Mouse (Mus musculus): ENCODE results near the gene Jph4. TPM values are rescaled to one million over a fixed set of nuclear protein-coding genes. Genes with fewer than 3 reads are reported as not detected.

Jph4 gene
- polyA plus RNA-seq, 1 experiment from 2014 or later = 2.7 TPM

- H3K4me3 ChIP-seq = peak within 1 kb of the TSS; percentile 60
- peaks cover 32% of the 10 kb centered on the region for H3K4me1 ChIP-seq
- H3K4me2 ChIP-seq = peak within 1 kb of the TSS; percentile 78
- peak within 1 kb of the TSS; percentile 66 for H3K27ac ChIP-seq
- H3K36me3 ChIP-seq = no peaks in the 10 kb centered on the region; the same call in 1 of the 2 replicates
- WGBS = under 1% methylated on average over 33 of the region's 34 CpGs
- H3K27me3 ChIP-seq = no peaks in the 10 kb centered on the region
- peak; percentile 88 for ATAC-seq (ENCODE audit: insufficient number of reproducible peaks, insufficient read depth, low FRiP score, low TSS enrichment, low read depth)
- H3K9me3 ChIP-seq = no peaks in the 10 kb centered on the region
- H3K9ac ChIP-seq = peak within 1 kb of the TSS; percentile 79
Measured at GRCm38 (mm10) chr14:55092011-55092577, 24.6 kb downstream of the Jph4 start, which contains the start of gene Zfhx2. TSS of gene Zfhx2 (minus strand) at chr14:55092324.

- H3K27me3 ChIP-seq = no peaks in the 10 kb centered on the region
- peak overlapping the region; percentile 66; the same call in 1 of the 2 replicates for H3K27ac ChIP-seq
- H3K4me1 ChIP-seq = peaks cover 24% of the 10 kb centered on the region
- H3K36me3 ChIP-seq = no peaks in the 10 kb centered on the region
- no peak for ATAC-seq (ENCODE audit: insufficient number of reproducible peaks, insufficient read depth, low FRiP score, low TSS enrichment, low read depth)
- H3K4me3 ChIP-seq = peak overlapping the region; percentile 60
- peak overlapping the region; percentile 78 for H3K4me2 ChIP-seq
- WGBS = 3% methylated on average over 34 of the region's 34 CpGs
- H3K9me3 ChIP-seq = no peaks in the 10 kb centered on the region
- peak overlapping the region; percentile 79 for H3K9ac ChIP-seq
Measured at GRCm38 (mm10) chr14:55091209-55091865, 25.4 kb downstream of the Jph4 start.

- WGBS = 63% methylated on average over 13 of the region's 13 CpGs
- Histone ChIP-seq H3K4me2 (no peak overlapping the region), H3K36me3 (no peaks in the 10 kb centered on the region), H3K4me1 (peaks cover 18% of the 10 kb centered on the region), H3K9me3 (no peaks in the 10 kb centered on the region), H3K9ac (no peak overlapping the region), H3K27me3 (no peaks in the 10 kb centered on the region), H3K4me3 (no peak overlapping the region), H3K27ac (no peak overlapping the region)
- no peak for ATAC-seq (ENCODE audit: insufficient number of reproducible peaks, insufficient read depth, low FRiP score, low TSS enrichment, low read depth)
Measured at GRCm38 (mm10) chr14:55089199-55089947, 27.4 kb downstream of the Jph4 start.

- WGBS = 85% methylated on average over 6 of the region's 6 CpGs
- peaks cover 8% of the 10 kb centered on the region for H3K4me1 ChIP-seq
- H3K27ac ChIP-seq = no peak overlapping the region
- H3K9ac ChIP-seq = no peak overlapping the region
- H3K36me3 ChIP-seq = no peaks in the 10 kb centered on the region
- H3K4me2 ChIP-seq = no peak overlapping the region
- H3K27me3 ChIP-seq = no peaks in the 10 kb centered on the region
- no peak overlapping the region for H3K4me3 ChIP-seq
- H3K9me3 ChIP-seq = no peaks in the 10 kb centered on the region
- no peak for ATAC-seq (ENCODE audit: insufficient number of reproducible peaks, insufficient read depth, low FRiP score, low TSS enrichment, low read depth)
Measured at GRCm38 (mm10) chr14:55086009-55086514, 30.7 kb downstream of the Jph4 start.

DNA sequence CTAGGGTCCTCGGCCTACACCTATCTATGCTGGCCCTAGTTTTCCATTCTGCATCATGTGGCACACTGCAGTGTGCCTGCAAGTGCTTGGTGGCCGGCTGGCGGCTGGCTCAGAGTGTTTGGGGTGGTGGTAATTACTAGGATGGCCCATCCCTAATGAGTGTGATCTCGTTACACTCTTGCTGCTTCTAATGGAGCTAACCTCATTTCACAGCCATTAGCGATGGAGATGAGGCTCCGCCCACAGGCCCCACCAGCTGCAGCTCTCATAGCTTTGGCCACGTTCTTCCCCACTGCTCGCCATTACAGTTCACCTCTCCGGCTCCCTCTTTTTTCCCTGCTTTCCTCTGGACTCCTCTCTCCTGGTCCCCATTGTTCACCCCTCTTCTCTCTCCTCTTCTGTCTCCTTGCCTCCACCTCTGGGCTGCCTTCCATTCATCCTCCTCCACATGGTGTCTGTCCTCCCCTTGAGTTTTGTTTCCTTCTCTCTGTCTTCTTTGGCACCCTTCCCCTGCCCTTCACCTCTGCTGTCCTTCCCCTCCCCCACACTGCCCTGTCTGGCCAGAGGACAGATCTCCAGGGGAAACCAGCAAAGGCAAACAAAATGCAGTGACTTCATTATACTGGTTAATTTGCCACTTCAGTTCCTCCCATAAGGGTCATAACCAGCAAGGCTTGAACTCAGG lies 31.3 kb downstream of the Jph4 start:
- Histone ChIP-seq H3K36me3 (no peaks in the 10 kb centered on the region), H3K9ac (no peak overlapping the region), H3K4me3 (no peak overlapping the region), H3K27ac (no peak overlapping the region), H3K27me3 (no peaks in the 10 kb centered on the region), H3K4me2 (no peak overlapping the region), H3K9me3 (no peaks in the 10 kb centered on the region), H3K4me1 (peaks cover 4% of the 10 kb centered on the region; the same call in 1 of the 2 replicates)
- WGBS = 39% methylated on average over 9 of the region's 9 CpGs
- no peak for ATAC-seq (ENCODE audit: insufficient number of reproducible peaks, insufficient read depth, low FRiP score, low TSS enrichment, low read depth)

DNA sequence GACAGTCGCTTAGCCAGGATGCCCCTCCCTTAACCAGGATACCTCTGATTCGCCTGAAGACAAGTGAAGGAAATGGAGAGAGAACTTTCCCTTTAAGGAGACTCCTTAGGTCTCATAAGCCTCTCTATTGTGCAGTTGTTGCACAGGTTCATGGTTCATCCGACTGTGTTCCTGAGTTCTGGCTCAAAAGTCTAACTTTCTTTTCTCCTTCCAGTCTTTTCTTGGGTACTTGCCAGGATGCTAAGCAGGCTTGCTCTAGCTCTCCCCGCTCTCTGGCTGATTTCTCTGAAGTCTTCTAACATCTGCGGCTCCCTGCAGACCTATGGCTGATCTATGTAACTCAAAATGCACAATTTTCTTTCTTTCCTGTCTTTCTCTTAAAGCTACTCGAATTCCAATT lies 33.3 kb downstream of the Jph4 start:
- H3K9ac ChIP-seq = no peak overlapping the region
- H3K4me1 ChIP-seq = peaks cover 17% of the 10 kb centered on the region
- no peak overlapping the region for H3K27ac ChIP-seq
- no peaks in the 10 kb centered on the region for H3K36me3 ChIP-seq
- no peak overlapping the region for H3K4me3 ChIP-seq
- WGBS = 63% methylated on average over 6 of the region's 6 CpGs
- H3K27me3 ChIP-seq = no peaks in the 10 kb centered on the region
- H3K4me2 ChIP-seq = no peak overlapping the region
- H3K9me3 ChIP-seq = no peaks in the 10 kb centered on the region
- ATAC-seq (ENCODE audit: insufficient number of reproducible peaks, insufficient read depth, low FRiP score, low TSS enrichment, low read depth) = no peak

GRCm38 (mm10) chr14:55081105-55081504 lies 35.6 kb downstream of the Jph4 start:
- no peaks in the 10 kb centered on the region for H3K9me3 ChIP-seq
- 48% methylated on average over 5 of the region's 5 CpGs for WGBS
- no peak overlapping the region for H3K27ac ChIP-seq
- no peak overlapping the region for H3K4me2 ChIP-seq
- no peak overlapping the region for H3K9ac ChIP-seq
- H3K27me3 ChIP-seq = peaks cover 9% of the 10 kb centered on the region
- no peak for ATAC-seq (ENCODE audit: insufficient number of reproducible peaks, insufficient read depth, low FRiP score, low TSS enrichment, low read depth)
- no peaks in the 10 kb centered on the region for H3K36me3 ChIP-seq
- H3K4me3 ChIP-seq = no peak overlapping the region
- H3K4me1 ChIP-seq = peaks cover 29% of the 10 kb centered on the region

DNA sequence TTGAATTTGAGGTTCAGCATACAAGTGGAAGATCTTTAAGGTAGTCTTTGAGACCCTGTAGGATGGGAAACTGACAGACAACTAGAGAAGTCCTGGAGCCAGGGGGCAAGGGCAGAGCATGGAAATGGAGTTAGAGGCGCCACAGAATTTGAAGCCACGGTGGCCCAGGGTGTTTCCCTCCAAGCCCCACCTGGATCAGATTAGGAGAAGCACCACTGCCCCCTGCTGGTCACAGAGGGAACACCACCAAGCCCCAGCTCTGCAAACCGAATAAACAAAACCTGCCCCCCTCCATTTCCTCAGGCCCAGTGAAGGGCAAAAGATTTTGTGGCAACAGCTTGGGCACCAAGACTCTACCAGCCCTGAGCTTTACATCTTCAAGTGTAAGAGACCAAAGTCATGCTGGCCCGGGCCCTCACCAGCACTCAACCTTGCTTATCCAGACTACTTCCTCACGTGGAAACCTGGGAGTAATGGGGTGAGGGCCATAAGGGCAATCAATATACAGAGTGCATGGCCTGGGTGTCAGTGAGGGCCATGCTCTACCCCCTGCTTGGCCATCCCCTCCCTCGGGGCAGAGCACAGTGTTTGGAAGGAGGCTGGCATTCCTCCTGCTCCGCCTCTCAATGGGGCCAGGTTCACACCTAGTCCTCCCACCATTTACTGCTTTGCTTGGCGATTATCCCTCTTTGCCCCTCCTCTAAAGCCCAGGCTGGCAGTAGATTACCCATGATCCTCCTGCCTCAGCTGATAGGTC lies 37.3 kb downstream of the Jph4 start:
- Histone ChIP-seq H3K4me3 (peak overlapping the region; percentile 9; the same call in 1 of the 2 replicates), H3K36me3 (0 out of 2 replicates have a peak, but pooled peaks cover 2% of the 10 kb centered on the region), H3K9me3 (no peaks in the 10 kb centered on the region), H3K4me1 (peaks cover 25% of the 10 kb centered on the region), H3K4me2 (peak overlapping the region; percentile 56), H3K27ac (peak overlapping the region; percentile 41), H3K27me3 (peaks cover 9% of the 10 kb centered on the region), H3K9ac (peak overlapping the region; percentile 61; the same call in 1 of the 2 replicates)
- ATAC-seq (ENCODE audit: insufficient number of reproducible peaks, insufficient read depth, low FRiP score, low TSS enrichment, low read depth) = peak; percentile 40; the same call in 1 of the 2 replicates
- 18% methylated on average over 8 of the region's 8 CpGs for WGBS

GRCm38 (mm10) chr14:55078366-55078989 lies 38.3 kb downstream of the Jph4 start:
- H3K4me1 ChIP-seq = peaks cover 25% of the 10 kb centered on the region
- H3K27me3 ChIP-seq = peaks cover 9% of the 10 kb centered on the region
- H3K27ac ChIP-seq = peak overlapping the region; percentile 41
- H3K36me3 ChIP-seq = peaks cover 10% of the 10 kb centered on the region
- ATAC-seq (ENCODE audit: insufficient number of reproducible peaks, insufficient read depth, low FRiP score, low TSS enrichment, low read depth) = peak; percentile 43
- peak overlapping the region; percentile 56 for H3K4me2 ChIP-seq
- H3K9me3 ChIP-seq = no peaks in the 10 kb centered on the region
- 4% methylated on average over 23 of the region's 23 CpGs for WGBS
- peak overlapping the region; percentile 9 for H3K4me3 ChIP-seq
- H3K9ac ChIP-seq = peak overlapping the region; percentile 61

Data from embryonic facial prominence, embryonic 13.5 days (tissue).